Mouse (Mus musculus) 3T3-L1 (cell line): ENCODE results near the gene Gal3st3.
"Not testable (repeated sequence)": the region's sequence is repeated elsewhere in the genome, so short reads cannot be mapped to it uniquely, and the experiment has no call there.

ENCODE experiments used
- DNase-seq: peaks from one replicate; pipeline ENCODE4 v3.0.0-alpha.2; 2015; ENCODE audit warnings: low read depth, low spot score

Gal3st3 gene

GRCm38 (mm10) chr19:5306968-5307734, 9.0 kb downstream of the Gal3st3 start:
- no peak for DNase-seq

DNA sequence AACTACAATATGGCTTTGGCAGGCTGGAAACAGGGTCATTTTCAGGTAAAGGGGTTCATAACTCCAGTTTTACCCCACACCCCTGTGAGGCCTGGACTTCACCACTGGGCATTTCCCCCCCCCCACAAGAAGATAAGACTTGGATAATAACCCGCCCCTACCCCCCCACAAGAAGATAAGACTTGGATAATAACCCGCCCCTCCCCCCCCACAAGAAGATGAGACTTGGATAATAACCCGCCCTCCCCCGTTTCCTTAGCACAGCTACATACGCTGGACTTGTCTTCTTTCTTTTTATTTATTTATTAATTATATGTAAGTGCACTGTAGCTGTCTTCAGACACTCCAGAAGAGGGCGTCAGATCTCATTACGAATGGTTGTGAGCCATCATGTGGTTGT, 10.9 kb downstream of the Gal3st3 start:
- peak; percentile 32 for DNase-seq

- DNase-seq, result no peak
Observed at GRCm38 (mm10) chr19:5313189-5313588, 15.1 kb downstream of the Gal3st3 start.

GRCm38 (mm10) chr19:5323801-5324200, 25.7 kb downstream of the Gal3st3 start:
- DNase-seq, result no peak

DNA sequence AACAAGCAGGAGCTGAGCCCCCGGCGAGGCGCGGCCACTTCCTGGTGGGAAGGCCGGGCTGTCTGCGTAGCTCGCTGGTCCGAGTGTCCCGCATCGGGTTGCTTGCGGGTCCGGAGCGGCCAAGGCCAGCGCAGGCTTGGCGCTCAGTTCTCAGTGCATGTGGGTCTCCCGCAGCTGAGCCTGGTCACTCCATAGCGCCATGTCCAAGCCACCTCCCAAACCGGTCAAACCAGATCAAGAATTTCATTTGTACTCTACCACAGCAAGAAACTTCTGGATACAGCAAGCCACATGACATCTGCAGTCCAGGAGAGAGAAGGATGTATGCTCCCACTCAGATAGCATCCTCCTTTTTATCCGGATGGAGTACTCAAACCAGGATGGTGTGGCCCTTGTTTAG, 29.8 kb downstream of the Gal3st3 start:
- DNase-seq, result no peak

- DNase-seq, result peak; percentile 54
Observed at GRCm38 (mm10) chr19:5334741-5335140, 36.6 kb downstream of the Gal3st3 start.

- no peak for DNase-seq
Observed at GRCm38 (mm10) chr19:5335441-5335840, 37.3 kb downstream of the Gal3st3 start, which contains the start of gene Catsper1. Gene Catsper1, plus strand, starts transcription at chr19:5335741.

DNA sequence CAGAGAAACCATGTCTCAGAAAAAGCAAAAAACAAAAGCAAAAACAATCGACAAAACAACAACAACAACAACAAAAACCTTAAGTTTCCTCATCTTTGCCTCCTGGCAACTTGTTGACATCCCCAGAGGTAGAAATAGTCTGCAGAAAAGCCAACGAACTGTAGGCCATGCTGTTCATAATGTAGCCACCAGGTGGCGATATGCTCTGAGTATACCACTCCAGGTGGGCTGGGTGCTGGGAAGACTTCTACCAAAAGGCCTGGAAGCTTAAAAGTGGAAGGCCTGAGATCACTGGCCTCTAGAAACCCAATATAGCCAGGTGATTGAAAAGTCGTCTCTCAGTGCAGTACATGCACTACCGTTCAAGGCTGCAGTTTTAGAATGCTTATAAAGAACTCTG, 39.8 kb downstream of the Gal3st3 start:
- DNase-seq, result peak; percentile 97

GRCm38 (mm10) chr19:5341360-5341759, 43.2 kb downstream of the Gal3st3 start:
- DNase-seq, result no peak

- peak; percentile 100 for DNase-seq
Observed at GRCm38 (mm10) chr19:5345297-5346131, 47.4 kb downstream of the Gal3st3 start.

DNA sequence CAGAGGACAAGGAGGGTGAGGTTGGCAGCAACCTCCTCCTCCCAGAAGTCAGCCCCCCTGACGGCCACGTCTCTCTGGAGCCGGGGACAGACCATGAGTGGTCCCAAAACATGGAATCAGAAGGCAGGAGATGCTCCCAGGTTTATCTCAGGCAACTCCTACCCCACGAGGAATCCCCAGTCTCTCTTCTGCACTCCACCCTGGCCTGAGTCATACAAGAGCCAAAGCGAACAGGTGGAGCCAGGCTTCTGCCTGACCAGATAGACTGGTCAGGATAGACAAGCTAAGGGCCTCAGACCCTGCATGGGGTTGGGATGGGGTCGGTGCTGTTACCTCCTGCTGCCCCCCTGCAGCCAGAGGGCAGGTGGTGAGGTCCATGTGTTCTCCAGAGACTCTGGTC, 49.9 kb downstream of the Gal3st3 start:
- no peak for DNase-seq

GRCm38 (mm10) chr19:5348526-5349501, 50.7 kb downstream of the Gal3st3 start:
- DNase-seq, result peak; percentile 63

DNA sequence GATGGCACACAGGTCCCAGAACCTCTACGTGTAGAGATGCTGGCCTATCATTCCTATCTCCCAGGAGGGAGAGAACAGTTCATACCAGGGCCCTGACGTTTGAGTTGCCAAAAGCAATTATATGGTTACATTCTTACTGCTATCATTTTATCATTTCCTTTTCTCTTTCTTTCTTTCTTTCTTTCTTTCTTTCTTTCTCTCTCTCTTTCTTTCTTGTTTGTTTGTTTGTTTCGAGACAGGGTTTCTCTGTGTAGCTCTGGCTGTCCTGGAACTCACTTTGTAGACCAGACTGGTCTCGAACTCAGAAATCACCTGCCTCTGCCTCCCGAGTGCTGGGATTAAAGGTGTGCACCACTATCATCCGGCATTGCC, 51.4 kb downstream of the Gal3st3 start, which contains the start of gene Cst6:
Cst6 (minus strand) TSS at position 73 of the 372 bp plus-strand sequence.
- not testable (repeated sequence) for DNase-seq

DNA sequence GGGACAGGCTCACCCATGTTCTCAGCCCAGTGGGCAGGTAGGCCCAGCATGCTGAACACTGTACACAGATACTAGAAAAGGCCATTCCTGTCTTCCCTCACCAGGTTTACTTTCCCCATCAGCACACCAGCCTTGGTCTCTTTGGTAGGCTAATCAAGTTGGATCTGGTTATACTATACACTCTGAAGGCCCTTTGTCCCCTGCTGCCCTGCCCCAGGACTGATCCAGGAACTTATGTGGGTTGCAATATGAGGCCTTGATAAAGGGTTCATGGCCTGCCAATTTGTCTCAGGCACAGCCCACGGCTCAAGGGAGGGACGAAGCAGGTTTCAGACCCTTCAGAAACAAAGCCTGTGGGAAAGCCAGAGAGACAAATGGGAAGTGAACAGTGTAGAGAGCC, 55.5 kb downstream of the Gal3st3 start:
- DNase-seq, result no peak

- no peak for DNase-seq
Observed at GRCm38 (mm10) chr19:5356080-5356479, 57.9 kb downstream of the Gal3st3 start.
